Mouse (Mus musculus): Measurements from ENCODE around the gene Hmga2.

- TF ChIP-seq GATA1 (IDR thresholded peaks at IDR 0.05; ENCODE audit: borderline replicate concordance, low read length) (no peak), FLI1 (IDR thresholded peaks at IDR 0.05; ENCODE audit: low read length) (no peak)
Observed at GRCm38 (mm10) chr10:120461301-120461700, 15.0 kb downstream of the Hmga2 start.
